Mouse (Mus musculus): ENCODE results near the gene Unc5cl.
"Not testable (repeated sequence)": the region's sequence is repeated elsewhere in the genome, so short reads cannot be mapped to it uniquely, and the experiment has no call there.

Unc5cl gene

DNA sequence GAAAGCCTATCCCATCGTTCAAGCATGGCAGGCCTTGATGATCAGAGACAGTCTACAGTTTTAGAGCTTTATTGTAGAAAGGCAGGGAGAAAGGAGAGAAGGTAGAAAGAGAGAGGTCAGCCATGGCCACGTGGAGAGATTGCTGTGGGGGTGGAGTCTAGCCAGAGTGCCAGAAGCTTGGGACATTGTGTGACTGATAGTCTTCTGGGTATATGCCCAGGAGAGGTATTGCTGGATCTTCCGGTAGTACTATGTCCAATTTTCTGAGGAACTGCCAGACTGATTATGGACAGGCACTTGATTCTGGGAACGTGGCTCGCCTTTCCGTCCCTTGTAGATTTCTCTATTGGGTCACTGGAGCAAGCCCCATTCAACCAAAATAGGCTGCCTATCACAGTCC is 19.6 kb downstream of the Unc5cl start:
- not testable (repeated sequence) for DNase-seq

DNA sequence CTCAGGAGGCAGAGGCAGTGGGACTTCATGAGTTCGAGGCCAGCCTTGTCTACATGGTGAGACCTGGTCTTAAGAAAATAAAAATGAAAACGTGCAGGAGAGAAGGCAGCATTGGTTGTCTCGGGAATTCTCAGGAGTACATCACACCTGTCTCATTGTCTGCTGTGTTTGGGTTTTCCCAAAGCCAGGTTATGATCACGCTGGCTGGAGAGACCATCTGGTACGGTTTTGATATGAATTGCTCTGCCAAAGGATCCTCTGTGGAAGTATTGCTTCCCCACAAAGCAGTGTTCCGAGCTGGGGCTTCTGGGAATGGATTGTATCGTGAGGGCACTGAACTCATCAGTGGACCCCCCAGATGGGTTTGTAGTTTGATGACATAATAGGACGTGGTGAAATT is 20.7 kb downstream of the Unc5cl start:
- no peak for DNase-seq

DNA sequence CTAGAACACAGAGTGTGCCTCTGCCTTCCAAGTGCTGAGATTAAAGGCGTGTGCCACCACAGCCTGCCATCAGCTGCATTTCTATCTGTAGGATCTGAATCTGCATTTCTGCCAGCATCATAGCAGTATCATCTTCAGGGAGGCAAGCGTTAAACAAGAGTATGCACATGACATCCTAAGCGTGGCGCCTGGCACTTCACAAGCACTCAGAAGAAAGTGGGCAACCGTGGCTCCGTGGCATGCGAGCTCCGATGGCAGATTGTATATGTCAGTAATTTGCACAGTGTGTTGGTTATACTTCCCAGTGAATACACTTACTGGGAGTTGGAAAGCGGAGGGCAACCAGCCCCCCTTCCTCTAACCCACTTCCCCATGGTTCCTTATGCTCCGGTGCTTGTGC is 25.3 kb downstream of the Unc5cl start:
- DNase-seq: no peak

DNA sequence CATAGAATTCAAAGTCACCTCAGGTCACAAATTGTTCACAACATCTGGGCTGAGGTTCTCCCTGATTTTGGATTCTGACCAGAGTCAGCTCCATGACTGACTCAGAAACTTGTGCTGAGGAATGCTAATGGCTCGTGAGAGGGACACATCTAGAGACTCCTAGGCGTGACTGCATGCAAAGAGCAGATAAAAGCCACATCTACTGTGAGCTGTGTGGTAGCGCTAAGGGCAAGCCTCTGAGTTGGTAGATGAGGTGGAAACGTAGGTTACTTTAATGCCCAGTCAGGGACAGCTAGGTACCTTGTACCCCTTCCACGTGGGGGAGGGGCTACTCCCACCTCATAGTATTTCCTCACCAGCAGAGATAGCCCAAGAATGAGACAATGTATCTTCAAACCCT is 29.1 kb downstream of the Unc5cl start:
- no peak for DNase-seq

DNA sequence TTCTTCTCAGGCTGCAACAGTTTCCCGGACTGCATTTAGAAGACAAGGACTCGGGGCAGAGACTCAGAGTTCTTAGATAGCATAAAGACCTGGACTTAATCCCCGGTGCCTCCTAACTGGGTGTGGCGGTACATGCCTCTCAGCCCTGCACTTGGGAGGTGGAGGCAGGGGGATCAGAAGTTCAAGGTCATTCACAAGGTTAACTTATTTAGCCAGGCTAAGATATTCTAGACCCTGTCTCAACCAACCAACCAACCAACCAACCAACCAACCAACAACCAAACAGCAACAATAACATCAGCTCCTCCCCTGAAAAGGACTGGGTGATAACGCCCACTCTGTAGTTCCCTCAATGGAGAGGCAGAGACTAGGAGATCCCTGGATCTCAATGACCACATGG is 29.5 kb downstream of the Unc5cl start:
- DNase-seq: no peak

DNA sequence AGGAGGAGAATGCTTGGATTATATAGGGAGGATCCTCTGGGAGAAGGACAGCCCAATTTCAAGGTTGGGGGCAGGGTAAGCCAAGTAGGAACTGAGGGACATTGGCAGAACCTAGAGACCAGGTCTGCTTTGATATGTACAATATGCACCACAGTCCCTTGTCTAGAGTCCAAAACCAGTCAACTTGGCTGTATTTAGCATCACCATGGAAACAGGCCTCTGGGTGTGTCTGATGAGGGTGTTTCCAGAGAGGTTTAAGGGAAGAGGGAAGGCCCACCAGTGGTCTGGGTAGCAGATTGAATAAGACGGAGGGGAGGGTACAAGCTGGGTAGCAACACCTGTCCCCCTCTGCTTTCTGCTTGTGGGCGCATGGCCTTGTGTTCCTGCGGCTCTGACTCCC is 34.8 kb downstream of the Unc5cl start:
- no peak for DNase-seq

DNA sequence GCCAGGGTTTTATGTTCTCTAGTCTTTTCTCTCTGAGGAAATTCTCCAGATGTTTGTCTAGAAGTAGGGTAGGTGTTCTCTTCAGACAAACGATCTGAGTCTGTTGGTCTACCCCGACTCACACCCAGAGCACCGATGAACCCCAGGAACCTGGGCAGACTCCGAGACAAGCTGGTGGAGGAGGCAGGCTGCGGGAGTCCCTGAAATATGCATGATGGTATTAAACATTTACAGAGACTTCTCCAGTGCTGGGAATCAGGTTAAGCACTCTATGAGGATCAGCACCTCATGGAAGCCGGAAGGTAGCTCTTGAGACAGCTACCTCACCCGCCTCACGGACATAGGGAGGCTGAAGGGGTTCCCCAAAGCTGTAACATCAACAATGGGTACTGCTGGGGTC is 37.9 kb downstream of the Unc5cl start:
- DNase-seq: no peak

DNA sequence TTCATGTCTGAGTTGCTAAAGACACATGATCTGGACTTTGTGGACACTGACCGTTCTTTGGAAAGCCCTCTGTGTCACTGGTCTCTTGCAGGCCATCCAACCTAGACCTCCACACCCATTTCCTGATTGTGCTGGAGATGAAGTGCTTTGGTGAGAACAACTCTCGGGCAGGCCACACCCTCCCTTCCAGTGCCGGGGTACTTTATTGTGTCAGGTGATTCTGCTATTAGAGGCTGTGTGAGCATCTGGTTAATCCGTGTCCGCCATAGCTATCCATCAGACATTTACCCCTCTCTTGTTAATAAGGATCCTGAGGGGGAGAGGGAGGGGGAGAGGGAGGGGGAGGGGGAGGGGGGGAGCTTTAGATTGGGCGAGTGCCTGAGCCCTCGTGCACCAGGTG is 38.9 kb downstream of the Unc5cl start:
- no peak for DNase-seq

DNA sequence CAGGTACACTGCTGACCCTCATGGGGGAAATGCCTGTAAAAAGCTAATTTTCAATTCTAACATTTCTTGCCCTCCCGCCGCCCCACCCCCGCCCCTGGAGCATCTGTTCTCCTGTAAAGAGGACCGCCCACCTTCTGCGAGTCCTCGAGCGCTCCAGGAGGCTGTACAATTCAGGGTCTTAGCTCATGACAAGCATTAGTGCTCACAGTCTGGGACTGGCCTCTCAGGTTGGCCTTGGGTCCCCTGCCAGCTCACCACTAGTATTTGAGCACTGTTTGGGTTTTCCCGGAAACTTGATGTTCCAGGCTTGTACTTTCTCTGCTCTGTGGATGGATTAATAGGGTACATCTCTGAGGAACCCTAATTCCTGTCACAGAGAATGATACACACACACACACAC is 39.3 kb downstream of the Unc5cl start:
- DNase-seq: no peak

DNA sequence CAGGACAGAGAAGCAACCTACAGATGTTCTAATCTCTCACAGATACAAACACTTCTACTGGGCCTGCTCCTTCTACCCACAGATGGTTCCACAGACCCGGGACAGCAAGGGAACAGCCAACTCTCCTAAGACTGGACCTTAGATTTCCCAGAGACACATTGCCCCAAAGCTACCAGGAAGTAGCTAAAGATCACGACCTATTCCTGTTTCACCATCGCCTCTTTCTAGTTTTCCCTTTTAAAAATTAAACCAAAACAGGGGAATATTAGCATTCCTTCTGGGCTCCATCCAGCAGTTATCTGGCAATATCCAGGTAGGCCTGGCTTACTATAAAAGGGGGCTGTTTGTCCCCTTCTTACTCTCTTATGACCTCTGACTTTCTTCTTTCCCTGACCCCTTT is 43.3 kb downstream of the Unc5cl start:
- DNase-seq: no peak

DNA sequence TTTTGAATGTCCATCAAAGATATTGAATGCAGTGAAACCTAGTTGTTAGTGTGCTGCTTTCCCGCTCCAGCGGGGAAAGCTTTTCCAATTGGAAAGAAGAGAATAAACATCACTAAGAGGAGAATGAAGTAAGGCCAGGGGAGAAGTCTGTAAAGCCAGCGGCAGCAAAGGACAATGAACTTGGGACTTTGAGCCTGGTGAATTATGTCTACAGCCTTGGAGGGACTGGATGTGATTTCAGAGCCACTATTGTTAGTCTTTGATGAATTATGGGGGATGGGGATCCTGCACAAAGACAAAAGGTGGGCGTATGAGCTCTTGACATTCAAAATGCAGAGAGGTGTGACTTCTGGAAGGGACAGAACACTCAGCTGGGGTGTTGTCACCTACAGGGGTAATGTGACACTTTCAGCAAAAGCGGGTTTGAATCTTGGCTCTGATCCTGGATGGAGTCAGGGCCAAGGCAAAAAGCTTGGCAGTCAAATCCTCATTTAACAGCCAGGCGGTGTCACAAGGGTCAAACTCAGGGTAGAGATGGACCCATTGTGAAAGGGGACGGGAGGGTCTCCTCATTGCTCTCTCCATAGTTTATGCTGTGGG is 46.2 kb downstream of the Unc5cl start:
- DNase-seq: no peak

DNA sequence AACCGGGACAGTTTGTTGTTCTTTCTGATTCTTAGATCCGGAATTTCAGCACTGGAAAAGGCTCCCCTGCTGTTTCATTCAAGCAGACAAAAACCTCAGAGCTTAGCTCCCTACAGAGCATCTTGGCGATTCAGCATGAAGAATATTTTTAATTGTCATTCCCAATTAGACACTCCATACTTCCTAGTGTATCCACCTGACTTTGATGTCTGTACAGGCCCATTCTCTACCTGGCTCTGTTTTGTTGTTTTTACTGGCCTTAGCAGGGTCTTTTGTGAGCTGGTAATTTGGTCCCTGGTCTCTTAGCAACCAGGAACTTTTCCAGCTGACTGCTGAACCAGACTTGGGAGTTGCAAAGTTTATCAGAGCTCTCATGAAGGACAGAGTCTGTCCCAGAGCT is 50.3 kb downstream of the Unc5cl start:
- no peak for DNase-seq

DNA sequence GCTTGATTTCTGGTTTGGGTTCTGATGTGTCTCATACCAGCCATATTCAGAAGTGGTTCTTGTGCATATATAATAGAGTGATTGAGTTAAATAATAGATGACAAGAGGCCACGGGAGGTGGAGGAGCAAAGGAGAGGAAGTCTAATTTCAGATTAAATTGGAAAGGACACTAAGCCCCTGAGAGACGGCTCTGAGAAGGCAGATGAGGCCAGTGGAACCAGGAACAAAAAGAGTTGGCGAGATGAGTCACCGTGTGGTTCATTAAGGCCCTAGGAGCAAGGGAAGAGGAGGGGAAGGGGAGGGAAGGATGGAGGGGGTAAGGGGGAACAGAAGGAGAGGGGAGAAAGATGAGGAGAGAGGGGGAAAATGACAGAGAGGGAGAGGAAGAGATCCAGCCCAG is 52.3 kb downstream of the Unc5cl start:
- no peak for DNase-seq

DNA sequence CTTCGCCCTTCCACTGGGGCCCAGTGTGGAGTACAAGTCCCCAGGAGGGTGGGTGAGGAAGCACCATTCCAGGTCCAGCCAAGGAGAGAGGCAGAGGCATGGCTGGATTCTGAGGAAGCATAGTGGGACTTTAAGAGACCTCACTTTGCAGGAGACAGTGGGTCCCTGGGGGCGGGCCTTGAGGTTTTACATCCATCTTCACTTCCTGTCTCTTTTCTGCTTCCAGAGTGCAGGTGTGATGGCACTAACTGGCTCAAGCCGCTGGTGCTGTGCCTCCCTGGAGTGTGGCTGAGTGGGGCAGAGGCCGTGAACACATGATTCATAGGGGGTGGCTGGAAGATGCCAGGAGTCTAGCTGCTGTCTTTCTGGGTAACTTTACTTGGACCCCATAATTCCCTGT is 54.9 kb downstream of the Unc5cl start:
- DNase-seq: no peak

DNA sequence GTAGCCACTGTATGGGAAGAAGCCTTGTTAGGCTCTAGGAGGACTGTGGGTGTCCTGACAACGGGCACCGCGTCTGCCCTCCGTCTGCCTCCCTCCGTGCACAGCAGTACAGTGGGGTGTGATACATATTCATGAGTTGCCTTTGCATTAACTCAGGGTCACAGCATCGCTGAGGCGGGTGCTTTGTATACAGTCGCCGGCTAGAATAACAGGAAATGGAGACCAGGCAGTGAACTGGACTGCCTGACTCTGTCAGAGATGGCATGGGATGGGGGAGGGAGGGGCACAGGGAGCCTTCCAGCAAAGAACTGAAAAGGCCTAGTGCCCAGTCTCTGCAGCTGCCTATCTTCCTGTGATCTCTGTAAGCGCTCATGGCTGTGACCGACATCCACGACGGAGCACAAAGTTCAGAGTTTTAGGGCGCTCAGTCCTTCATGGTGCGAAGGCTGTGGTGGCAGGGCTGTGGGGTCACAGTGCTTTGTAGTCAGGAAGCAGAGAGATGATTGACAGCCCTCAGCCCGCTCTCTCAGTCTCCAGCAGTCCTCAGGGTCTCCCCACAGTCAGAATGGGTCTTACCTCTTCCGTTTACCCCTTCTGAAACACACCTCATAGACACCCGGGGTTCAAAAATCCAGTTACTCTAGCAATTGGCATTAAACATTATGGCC is 58.0 kb downstream of the Unc5cl start:
- DNase-seq: no peak

DNA sequence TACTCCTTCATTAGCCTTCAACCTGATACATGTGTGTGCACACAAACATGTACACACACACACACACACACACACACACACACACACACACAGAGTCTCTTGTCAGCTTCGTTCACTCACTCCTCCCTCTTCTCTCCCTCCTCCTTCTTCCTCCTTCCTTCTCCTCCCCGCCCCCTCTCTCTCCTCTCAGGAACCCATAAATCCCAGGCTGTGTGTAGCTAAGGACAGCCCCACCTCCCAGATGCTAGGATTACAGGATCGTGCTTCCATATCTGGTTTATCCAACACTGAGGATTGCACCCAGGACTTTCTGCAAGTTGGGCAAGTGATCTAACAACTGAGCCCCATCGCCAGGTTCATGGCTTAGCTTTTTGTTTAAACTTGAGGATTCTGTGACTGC is 59.9 kb downstream of the Unc5cl start:
- DNase-seq: no peak

DNA sequence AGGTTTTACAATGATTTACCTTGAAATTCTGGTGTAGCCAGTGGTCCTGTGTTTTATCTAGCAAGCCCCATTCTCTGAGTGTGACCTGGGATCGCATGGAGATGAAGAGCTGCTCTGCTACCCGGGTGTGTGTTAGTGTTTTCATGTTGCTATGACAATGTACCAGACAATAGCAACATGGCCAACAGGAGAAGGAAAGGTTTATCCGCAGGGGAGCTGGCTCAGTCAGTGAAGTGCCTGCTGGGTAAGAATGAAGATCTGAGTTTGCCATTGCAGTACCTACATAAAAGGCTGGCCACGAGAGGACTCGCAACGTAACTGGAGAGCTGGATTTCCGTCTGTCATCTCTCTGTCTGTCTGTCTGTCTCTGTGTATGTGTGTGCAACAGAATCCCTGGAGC is 64.3 kb downstream of the Unc5cl start:
- no peak for DNase-seq

DNA sequence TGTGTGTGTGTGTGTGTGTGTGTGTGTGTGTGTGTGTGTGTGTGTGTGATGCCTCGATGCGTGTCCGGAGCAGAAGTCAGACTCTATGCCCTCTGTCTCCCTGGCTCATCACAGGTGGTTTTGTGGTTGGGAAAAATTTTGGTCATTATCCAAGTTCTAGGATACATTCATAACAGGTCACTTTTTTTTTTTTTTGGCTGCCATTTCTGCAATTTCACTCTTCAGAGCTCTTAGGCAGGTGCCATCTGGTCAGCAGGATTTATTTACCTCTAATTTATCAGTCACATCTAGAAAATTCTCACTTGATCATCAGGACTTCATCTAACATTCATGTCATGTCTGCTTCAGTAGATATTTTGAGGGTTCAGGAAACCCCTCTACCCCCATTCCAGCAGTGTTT is 65.7 kb downstream of the Unc5cl start:
- peak; percentile 28 for DNase-seq

DNA sequence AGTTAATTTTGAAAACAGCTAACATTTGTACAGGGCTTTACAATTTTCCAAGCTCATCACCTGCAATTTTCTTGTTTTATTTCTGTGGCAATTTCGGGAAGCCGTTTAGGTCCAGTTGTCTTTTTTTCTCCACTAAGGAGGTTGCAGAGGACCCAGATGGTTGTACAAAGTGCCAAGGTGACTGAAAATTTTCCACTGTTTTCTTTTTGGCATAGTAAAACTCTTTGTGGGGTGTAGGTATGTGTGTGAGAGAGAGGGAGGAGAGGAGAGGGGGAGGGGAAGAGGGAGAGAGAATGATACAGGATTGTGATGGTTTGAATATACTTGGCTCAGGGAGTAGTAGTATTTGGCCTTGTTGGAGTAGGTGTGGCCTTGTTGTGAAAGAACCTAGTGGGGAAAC is 68.4 kb downstream of the Unc5cl start:
- DNase-seq: no peak

DNA sequence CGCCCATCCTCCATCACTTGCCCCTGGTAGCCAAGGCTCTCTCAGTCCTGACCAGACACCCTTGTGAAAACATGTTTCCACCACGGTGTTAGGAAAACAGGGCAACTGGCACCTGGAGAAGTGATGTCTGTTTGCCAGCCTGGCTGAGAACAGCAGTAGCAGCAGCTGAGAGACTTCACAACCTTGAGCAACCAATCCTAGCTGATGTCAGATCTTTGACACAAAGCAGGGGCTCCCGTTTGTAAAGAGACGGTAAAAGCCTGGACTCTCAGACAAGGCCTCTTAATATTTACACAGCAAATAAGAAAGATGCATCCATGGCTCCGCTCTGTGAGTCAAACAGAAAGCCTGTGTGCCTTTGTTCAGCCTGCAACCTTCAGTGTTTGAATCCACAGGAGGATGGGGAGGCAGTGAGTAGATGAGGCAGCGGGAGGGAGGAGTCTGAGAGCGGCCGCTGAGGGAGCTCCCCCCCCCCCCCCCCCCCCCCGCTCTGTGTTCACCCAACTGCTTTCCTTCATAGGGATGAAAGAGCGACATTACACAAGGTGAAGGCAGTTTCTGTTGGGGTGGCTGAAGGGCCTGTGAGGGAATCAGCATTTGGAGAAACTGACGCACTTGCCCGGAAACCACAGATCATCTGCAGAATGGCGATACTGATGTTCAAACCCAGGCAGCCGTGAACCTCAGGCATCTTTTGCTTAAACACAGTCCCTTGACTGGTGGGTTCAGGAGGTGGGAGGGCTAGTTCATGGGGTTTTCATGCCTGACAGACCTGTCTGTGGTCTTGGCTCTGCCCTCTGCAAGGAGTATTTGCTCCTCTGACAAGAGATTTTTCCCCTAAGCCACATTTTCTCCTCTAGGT is 79.4 kb downstream of the Unc5cl start:
- no peak for DNase-seq

DNA sequence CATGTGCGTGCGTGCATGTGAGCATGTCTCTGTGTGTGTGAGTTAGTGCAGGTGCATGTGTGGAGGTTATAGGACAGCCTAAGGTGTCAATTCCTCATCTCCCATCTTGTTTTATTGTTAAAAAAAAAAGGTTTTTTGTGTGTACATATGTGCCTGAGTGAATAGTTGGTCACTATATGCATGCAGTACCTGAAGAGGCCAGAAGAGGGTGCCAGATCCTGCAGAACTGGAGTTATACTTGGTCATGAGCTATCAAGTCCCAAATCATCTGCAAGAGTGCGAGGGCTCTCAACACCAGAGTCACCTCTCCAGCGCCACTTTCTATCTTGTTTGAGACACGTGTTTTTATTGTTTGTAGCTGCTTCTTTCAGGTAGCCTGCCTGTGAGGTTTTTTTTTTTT is 83.6 kb downstream of the Unc5cl start:
- DNase-seq: no peak

DNA sequence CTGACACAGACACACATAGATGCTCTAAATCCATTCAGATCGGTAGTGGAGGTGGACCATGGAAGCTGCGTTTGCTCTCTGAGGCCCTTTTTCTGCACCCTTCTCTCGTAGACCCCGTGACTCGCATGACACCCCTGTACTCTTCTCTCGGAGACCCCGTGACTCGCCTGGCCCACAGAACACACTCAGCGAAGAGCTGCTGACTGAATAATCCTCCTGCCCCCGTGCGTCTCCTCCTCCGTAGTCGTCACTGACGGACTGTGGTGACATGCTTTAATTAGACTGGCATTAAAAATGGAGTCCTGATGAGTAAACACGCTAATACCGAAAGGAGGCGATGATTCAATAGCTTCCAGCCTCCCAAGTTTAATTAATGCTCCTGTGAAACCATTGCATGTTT is 84.6 kb downstream of the Unc5cl start:
- no peak for DNase-seq

DNA sequence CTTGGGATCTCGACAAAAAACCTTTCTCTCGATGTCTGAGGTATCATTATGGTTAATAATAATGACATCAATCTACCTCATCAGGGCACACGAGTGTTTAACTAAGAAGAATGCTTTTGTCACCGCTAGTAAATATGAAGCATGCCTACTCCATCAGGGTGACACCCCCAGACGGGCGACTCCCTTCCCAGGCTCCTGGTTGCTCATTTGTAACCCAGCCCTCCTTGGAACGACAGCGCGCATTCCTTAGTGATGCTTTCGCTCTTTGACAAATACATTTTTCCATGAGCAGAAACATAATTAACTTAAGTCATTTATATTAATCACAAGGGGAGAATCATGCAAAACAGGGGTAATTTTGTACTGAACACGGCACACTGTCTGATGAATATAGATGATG is 88.0 kb downstream of the Unc5cl start:
- no peak for DNase-seq

DNA sequence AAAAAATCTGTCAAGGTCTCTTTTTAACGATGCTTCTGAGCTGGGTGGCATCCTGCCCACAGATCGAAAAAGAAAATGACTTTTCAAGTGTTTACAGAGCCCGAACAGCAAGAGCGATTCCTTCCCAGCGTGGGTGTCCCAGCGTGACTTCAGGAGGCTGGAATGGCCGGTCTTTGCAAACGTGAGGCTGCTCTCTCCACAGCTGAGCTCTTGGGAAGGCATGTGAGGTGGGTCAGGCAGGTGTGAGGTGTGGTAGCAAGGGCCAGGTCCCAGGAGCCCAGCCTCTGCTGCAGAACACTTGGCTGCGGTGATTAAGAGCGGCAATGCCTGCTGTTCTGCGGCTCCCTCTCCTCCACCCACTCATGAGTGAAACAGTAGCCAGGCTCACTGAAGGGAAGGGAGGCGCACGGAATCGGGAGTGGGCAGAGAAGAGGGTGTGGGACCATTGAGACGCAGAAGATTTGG is 88.6 kb downstream of the Unc5cl start:
- DNase-seq: peak; percentile 40

Measured in cerebellum, adult 8-10 months (tissue).